Mouse (Mus musculus): ENCODE data around the gene Gngt2.
"Not testable (repeated sequence)": the region's sequence is repeated elsewhere in the genome, so short reads cannot be mapped to it uniquely, and the experiment has no call there.

Gene Gngt2

DNA sequence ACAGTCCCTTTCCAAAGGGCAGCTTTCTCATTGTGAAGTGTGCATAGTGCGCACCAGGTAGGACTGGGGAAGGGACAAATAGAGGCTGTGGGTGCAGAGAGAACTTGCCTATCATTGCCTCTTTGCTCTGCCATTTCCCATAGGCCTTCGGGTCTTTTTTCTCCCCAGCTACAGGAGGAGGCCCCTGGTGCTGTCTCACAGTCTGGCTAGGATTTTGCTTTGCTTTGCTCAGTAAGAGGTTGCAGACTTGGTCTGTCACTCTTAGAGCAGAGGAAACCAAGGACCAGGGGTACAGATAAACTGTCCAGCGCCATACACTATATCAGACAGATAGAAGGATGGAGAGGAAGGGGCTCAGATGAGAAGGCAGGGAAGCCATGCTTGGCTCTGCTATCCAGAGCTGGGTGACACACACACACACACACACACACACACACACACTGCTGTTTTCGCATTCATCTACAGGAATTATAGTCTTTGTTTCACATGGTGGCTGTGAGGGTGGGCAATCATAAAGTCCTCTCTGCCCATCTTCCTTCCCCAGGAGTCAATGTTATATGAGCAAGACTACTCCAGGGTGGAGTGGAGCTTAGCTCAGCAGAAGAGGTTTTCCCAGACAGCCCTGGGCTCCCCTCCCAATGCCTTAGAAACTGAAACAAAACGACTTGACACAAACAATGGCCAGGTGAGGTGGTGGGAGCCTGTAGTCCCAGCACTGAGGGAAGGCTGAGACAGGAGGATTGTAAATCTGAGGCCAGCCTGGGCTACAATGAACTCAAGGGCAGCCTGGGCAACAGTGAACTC lies 3.9 kb downstream of the Gngt2 start:
- no peak for DNase-seq (ENCODE audit: low spot score in 2 of 2)

DNA sequence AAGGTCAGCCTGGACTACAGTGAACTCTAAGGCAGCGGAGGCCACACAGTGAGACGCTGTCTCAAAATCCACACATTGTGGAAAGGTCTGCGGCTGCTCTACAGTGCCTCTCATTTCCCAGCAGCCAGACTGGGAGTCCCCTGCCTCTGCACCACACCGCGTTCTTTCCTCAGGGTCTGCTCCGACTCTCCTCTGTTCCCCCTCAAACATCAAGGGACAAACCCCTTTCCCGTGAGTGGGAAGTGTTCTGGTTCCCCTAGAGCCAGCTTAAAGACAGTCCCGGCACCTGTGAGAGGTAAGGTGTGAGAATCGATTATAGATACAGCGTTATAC lies 4.4 kb downstream of the Gngt2 start:
- DNase-seq (ENCODE audit: low spot score in 2 of 2): no peak

DNA sequence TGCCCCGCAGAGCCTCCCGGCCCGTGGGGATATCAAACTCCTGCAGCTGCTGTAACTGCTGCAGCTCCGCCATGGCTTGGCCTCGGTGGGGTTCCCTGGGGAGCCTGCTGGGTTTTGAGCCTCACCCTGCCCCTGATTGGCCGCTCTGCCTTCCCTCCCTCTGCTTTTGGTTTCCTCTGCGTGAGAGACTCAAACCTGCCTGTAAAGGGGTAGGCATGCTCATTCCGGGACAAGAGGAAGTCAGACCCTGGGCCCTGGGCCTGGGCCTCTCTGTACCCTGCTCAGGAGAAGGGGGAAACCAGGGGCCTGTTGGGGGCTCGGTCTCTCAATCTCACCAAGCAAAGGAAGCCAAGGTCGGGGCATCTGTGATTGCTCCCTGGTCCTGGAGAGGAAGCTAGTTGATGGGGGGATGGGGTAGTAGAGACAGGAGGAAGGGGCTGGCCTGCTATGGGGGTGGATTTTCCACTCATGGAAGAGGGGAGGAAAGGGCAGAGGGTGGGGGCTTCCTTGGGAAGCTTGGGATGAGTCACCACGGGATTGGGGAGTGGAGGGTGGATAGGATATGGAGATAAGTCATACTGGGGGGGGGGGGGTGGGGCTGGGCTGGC lies 5.2 kb downstream of the Gngt2 start, which contains the start of gene Abi3:
Abi3 (minus strand) TSS at position 403 of the 608 bp plus-strand sequence.
- no peak for DNase-seq (ENCODE audit: low spot score in 2 of 2)

DNA sequence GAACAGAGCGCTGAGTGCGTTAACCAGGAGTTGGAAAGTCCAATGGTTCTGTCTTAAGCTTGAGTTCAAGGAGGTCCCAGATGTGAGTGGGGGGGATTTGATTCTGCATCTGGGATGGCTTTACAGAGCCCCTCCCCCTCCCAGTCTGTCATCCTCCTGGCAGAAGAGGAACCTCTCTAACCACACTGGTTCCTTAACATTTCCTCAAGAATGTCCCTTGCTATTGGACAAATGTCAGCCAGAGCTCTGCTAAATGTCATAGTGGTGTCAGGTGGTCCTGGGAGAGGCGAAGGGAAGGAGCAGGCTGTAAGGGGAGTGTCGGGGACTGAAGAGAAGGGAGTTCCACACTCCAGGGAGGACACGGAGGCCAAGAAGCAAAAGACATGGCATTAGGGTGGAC lies 5.9 kb downstream of the Gngt2 start:
- DNase-seq (ENCODE audit: low spot score in 2 of 2): no peak

DNA sequence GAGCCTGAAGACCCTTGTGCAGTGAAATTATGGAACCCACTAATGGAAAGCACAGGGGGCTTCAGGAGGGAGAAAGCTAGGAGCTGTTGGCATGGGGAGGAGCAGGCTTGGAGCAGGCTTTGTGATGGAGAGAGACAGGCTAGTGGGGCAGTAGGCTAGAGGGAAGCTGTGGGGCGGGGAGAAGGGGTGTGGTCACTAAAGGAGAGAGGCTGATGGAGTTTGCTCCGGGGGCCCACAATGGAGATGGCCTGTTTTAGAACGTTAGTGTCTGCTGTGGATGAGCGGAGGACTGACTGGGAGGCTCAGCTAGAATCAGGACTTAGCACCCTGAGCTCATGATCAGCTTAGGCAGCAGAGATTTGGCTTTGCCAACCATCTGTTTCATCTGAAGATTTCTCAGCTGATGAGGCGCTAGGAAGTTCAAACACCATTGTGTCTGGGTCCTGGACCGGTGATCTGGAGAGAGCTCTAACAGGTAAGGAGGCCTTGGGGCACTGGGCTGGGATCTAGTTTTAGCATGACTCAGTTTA lies 6.5 kb downstream of the Gngt2 start:
- no peak for DNase-seq (ENCODE audit: low spot score in 2 of 2)

DNA sequence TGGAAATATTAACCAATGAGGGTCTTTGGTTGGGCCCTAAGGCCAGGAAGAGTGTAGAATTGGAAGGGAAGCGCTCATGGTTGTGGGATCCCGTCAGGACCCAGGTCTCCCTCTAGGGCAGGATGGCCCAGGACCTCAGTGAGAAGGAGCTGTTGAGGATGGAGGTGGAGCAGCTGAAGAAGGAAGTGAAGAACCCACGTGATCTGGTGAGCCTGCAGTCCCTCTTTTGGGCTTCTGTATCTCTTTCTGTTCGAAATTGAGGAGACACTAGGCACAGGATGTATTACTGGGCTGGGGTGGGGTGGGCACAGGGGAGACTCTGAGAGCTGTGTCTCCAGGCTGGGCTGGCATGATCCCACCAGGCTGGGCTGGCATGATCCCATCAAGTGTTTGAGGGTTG lies 7.9 kb downstream of the Gngt2 start:
- no peak for DNase-seq (ENCODE audit: low spot score in 2 of 2)

DNA sequence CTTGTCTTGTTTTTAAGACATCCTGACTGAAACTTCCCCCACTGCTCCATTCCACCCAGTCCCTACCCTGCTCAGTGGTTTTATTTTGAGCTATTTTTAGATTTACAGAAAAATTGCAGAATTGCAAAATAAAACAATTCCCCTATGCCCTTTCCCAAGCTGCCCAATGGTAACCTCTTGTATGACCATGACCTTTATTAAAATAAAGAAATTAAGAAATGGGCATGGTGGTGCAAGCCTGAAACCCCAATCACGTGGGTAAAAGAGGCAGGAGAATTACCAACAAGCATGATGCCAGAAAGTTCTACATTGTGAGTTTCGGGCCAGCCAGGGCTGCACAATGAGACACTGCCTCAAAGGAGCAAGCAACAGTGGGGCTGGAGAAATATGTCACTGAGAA lies 13.9 kb downstream of the Gngt2 start:
- DNase-seq (ENCODE audit: low spot score in 2 of 2): no peak

DNA sequence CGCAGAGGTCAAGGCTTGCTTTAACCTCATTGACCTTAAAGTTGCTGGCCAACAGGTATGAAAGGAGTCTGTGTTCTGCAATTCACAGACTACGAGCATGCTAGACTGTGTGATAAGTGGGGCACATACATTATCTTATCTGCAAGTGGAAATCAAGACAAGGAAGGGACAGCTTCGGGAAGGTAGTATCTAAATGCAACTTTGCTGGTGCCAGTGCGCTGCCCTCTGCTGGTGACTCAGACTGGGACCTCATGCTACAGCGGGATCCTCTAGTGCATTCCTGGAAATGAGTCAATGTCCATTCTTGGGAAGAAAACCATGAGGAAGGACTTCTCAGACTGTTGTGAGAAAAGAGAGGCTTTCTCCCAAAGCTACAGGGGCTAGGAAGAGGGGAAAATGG lies 16.7 kb downstream of the Gngt2 start:
- DNase-seq (ENCODE audit: low spot score in 2 of 2): no peak

DNA sequence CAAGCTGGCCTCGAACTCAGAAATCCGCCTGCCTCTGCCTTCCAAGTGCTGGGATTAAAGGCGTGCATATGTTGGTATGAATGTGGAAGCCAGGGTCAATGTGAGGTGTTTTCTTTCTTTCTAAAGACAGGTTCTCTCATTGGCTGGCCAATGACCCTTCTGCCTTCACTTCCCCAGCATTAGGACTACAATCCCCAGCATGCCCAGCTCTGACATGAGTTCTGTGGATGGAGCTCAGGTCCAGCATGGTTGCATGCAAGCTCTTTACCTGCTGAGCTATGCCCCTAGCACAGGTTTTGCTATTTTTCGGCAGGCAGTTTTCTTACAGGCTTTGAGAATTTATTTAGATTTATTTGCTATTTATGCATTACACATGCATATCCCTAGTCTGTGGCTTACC lies 20.3 kb downstream of the Gngt2 start:
- no peak for DNase-seq (ENCODE audit: low spot score in 2 of 2)

DNA sequence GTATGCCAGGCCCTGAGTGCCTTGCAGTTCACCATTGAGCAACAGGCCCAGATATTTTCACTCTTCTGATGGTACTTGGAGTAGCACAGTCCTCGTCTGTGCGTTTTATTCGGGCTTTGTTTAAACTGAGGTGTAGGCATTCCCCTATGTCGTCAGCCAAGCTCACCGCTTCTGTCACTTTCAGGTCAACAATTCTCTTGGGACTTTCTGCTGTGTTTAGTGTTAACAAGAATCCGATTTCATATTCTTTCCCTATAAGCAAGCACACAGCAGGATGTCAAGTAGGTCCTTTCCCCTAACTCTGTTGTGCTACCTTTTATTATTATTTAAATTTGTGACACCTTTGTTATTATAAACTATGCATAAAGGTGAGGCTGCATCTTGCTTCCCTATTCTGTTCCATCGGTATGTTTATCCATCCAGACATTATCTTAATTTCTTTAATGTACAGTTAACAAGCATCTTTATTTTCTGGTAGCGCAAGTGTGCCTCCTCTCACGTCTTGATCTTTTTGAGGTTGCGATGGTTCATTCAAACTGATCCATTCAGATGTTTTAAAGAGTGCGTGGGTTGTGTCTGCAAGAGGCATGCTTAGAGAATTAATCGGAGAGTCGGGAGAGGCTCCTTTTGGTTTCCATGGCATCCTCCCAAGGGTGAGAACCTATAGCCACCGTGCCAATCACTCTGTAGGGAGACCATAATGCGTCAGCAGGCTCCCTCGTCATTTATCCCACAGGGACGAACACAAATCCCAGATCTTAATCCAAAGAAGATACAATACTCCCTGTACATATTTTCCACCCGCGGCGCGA lies 20.9 kb downstream of the Gngt2 start:
- no peak for DNase-seq (ENCODE audit: low spot score in 2 of 2)

DNA sequence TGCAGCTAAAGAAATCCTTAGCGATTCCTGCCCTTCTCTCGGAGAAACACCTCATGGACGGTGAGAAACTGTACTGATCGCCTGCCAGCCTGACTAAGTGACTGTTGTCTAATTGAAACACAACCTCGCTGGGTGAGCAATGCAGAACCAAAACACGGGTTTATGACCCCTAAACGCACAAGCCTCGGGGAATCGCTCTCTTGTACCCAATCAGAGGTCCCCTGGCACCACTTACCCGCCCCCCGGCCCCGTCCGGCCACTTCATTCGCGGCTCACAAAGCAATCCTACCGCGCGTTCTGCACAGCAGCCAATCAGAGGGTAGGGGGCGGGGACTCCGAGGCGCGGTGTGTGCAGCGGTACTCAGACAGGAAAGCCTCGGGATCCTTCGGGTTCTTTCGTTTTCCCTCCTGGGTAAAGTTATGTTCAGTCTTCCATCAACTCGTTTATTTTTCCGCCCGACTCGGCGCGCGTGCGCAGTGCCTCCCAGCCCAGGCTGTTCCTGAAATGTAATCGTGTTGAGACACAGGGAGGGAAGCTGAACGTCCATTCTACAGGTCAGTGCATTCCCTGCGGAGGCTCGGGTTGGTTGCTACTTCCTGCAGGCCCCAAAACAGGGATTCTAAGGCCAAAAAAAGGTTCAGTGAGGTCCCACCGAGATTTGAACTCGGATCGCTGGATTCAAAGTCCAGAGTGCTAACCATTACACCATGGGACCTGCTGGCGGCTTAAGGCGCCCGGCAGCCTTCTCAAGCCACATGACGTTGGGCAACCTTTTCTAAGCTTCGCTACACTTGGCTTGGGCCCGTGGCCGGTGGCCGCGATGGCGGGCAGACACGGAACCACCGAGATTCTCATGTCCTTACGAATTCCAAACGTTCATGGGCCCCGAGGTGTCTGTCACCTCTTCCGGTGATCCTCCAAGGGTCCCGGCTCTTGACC lies 21.8 kb downstream of the Gngt2 start:
- DNase-seq (ENCODE audit: low spot score in 2 of 2): peak; percentile 96

DNA sequence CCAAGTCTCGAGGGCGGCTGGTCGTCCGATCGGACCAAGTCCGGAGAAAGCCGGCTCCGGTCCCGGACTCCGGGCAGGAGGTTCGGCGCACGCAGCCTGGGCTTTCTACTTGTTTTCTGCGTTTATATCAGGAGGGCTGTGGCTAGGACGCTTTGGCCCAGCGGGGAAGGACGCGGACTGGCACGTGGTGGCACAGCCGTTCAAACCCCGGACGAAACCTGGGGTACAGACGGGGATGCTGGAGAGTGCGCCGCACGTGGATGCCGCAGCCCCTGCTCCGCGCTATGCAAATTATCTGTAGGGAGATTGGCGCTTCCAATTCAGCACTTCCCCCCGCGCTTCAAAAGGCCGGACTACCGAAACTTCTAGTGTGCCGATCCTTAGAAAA lies 22.4 kb downstream of the Gngt2 start:
- DNase-seq (ENCODE audit: low spot score in 2 of 2): no peak

DNA sequence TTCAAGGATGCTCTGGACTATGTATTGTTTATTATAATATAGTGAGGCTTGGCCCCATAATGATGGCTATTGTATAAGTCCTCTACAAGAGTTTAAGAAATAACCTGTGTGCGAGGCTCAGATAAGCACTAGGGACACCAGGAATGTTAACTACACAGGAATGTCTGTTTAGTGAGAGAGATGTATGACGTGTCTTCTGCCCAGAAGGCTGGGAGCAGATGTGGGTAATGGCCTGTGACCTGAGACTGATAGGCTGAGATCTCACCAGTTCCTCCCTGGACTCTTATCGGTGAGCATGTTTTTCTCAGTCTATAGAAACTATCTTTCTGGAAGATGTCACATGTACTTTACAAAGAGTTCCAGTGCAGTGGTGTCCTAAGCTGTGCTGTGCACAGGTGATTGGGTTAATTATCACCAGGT lies 23.1 kb downstream of the Gngt2 start:
- DNase-seq (ENCODE audit: low spot score in 2 of 2): no peak

DNA sequence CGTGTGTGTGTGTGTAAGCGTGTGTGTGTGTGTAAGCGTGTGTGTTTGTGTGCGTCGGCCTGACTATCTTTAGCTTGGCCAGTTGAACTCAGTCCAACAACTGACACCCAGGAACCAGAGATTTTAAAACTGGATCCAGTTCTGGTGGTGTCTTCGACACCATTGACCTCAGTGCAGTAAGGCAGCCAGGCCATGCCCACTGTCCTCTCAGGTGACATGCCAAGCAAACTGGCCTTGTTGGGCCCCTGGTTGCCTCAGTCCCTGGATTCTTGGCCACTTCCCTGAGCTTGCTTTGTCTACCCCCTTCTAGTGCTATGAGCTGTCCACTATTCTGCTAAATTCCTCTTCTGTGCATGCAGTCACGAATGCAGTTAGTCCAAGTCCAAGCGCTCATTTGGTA lies 24.4 kb downstream of the Gngt2 start:
- no peak for DNase-seq (ENCODE audit: low spot score in 2 of 2)

DNA sequence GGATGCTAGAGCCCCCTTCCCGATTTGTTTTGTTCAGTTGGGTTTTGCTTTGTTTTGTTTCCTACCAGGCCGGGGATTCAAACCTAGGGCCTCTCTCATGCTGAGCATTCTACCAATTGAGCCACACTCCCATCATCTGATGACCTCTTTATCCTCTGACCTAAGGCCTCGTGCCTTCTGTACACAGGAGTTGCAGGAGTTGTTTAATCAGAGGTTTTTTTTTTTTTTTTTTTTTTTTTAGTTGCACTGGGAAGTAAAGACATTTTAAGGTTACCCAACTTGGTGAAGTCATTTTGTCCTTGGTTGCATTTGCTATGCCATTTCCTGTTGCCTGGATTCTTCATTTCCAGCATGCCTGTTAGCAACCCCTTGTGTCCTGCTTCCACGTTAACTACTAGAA lies 32.4 kb downstream of the Gngt2 start:
- no peak for DNase-seq (ENCODE audit: low spot score in 2 of 2)

DNA sequence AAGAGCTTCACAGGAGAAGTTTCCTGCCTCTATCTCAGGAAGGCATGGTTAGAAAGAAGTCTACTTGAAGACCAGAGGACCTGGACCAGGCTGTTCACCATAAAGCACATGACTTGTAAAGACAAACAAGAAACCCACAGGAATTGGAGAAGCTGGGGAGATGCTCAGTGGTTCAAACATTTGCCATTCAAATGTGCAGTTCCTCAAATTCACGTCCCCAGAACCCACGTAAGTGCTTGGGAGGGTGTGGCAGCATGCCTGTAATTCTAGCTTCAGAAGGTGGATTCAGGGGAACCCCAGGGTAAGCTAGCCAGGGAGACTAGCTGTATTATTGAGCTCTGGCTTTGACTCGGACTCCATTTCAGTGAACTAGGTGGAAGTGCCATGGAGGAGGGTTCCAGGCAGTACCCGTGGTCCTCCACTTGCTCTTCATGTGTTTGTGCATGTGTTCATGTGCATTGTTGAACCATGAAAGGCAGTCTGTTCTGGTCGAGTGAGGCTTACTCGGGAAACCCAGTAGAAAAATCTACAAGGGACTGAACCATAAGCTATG lies 33.0 kb downstream of the Gngt2 start:
- no peak for DNase-seq (ENCODE audit: low spot score in 2 of 2)

DNA sequence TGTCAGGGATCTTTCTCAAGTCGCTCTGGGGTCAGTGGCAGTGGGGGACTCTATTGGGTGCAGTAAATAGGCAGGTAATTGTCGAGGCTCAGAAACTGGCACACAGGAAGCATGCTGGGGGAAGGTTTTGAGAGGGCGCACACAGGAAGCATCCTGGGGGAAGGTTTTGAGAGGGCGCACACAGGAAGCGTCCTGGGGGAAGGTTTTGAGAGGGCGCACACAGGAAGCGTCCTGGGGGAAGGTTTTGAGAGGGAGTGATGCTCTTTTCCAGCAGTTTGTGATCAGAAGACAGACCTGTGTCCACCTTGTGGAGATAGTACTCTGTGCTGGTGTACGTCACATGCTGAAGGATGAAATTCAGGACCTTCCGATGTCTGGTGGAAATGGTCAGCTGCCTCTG lies 38.8 kb downstream of the Gngt2 start:
- no peak for DNase-seq (ENCODE audit: low spot score in 2 of 2)

DNA sequence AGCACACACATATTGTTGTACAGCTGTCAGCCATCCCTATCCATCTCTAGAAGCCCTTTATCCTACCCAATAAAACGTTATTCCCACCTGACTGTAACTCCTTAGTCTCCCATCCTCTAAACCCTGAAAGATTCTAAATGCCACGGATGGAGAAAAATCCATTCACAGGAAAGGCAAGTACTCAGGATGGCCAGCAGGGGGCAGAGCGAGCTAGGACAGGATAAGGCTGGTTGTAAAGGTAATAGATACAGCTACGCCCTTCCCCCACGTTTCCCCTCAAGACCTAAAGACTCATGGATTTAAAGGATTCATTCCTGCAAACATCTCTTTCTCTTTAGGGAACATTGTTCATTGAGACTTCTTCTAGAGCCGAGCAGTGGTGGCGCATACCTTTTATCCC lies 39.3 kb downstream of the Gngt2 start:
- DNase-seq (ENCODE audit: low spot score in 2 of 2): peak in 1 of 2 experiments; percentile 76

DNA sequence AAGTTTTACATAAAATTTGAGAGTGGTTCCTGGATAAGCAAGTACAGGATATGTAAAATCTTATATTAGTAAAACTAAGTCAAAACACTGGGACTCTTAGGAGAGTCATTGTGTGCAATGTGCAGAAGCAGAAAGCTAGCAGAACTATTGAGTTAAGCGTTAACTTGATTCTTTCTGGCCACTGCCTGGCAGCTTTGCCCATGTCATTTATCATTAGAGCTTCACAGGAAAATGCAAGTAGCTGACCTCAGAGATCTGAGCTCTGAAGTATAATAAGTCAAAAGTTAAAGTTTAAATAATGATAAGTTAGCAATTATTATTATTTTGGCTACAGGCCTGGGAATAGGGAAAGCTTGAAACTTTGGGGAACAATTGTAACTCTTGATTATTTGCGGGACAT lies 42.8 kb downstream of the Gngt2 start:
- not testable (repeated sequence) for DNase-seq (ENCODE audit: low spot score in 2 of 2)

DNA sequence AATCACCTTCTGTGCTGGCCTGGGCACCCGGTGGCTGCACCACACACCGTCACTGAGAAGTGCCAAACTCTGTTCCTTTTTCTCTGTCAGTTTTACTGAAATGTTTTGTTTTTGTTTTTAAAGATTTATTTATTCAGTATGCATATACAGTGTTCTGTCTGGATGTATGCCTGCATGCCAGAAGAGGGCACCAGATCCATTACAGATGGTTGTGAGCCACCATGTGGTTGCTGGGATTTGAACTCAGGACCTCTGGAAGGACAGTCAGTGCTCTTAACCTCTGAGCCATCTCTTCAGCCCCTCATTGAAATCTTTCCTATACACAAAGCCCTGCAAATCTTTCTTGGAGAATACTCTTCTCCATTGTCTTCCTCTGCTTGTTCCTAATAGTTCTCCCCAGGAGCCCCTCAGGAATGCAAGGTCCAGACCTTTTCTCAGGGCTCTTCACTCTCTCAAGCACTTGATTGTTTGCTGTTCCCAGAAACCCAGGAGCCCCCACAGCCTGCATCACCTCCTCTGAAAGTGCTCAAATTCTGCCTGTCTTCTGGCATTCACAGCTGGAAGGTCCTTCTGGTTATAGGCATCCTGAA lies 53.5 kb downstream of the Gngt2 start:
- no peak for DNase-seq (ENCODE audit: low spot score in 2 of 2)

All from urinary bladder, postnatal 4 days (tissue).